Mouse (Mus musculus) frontal cortex, postnatal 36 days (tissue): ENCODE results near the gene Cpxcr1.

Source experiments
- DNase-seq, 2 experiments: peaks; one replicate each; pipeline ENCODE4 v3.0.0; 2022; ENCODE audit warnings: low spot score in 2 of 2

Cpxcr1 gene

DNA sequence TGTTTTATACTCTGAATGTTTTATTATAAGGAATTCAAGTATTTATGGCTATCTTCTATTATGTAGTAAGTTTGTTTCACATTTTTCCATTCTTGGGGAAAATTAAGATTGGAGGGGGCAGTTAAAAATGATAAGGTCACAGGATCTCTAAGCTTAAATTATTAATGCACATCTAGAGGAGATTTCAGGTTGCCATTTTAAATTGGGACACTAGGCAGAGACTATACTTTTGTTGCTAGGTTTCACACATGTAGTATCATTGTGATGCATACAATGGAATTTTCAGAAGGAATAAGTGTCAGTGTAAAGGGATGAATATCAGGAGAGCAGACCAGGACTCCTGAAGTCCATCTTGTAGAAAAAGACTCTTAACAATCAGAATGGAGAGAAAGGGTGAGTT lies at the start of gene Cpxcr1:
TSS of gene Cpxcr1 (plus strand) at position 301 of the 400 bp plus-strand sequence.
- DNase-seq = no peak
